Mouse (Mus musculus): ENCODE measurements around the gene Prps1l1.
A peak's percentile ranks its signal among the peaks of the same experiment; 100 is the strongest.

Prps1l1 gene

GRCm38 (mm10) chr12:34984461-34984860 is at the start of gene Prps1l1:
Gene Prps1l1 (plus strand): TSS chr12:34984761.
- no peak for DNase-seq

GRCm38 (mm10) chr12:34937918-34938317 is 46.6 kb upstream of the Prps1l1 start:
- peak in 1 of 2 experiments; percentile 24 for DNase-seq

DNA sequence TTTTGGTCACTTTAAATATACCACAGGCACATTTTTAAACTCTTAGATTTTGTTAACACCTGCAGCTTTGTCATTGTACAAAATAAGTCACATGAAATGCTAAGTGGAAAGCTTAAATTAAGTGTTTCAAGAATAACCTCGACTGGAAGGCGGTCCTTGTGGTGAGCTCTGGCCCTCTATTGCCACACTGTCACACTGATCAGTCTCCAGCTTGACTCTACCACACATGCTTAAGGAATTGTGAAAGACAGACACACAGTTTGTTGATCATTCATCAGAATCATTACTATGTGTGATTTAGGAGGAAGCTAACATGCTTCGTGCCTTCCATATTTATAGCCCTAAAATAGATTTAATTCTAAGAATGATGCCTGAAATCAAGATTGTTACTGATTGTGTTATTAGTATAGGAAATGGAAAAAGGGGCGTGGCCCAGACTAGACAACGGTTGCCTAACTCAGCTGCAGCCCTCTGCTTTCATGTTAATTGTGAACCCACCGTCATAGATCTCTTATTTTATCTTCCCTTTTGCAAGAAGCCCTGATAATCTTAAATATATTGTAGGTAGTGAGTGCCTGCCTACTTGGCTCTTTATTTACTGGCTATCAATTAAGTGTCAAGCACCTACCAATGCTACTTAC is 35.4 kb upstream of the Prps1l1 start:
- DNase-seq: peak in 1 of 2 experiments; percentile 29

DNA sequence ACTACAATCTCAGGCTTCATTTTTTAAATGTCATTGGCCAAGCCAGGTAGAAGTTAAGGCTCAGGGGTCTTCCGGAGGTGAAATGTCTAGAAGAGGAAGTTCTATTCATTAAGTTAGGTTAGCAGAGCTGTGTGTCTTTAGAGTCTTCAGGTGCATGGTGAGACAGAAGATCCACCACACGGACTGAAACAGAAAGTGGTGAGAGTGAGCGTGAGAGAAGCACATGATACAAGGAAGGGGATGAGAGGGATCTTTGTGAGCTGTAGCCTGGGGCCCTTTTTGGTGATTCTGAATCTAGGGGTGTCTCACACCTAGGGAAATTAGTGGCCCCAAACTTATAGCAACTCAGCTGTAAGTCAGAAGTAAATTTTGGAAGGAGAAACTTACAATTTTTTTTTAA is 8.6 kb upstream of the Prps1l1 start:
- no peak for DNase-seq

DNA sequence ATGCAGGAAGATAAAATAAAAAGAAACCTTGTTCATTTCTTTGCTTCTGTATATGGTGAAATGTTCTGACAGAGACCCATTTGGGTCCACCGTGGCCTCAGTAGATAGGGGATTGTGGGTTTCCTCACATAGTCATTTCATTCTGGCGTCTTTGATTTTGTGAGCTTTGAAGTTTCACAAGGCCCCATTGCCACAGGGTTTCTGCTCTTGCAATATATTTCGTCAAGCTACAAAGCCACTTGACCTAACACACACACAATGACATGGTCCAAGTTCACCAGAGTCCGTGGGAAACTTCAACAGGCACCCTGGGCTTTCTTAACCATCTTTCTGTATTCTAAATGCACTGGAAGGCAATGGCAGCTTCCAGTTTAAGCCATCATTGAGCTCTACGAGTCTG is 1.3 kb downstream of the Prps1l1 start:
- no peak for DNase-seq

- DNase-seq: no peak
Measured at GRCm38 (mm10) chr12:34989537-34990200, 5.1 kb downstream of the Prps1l1 start.

DNA sequence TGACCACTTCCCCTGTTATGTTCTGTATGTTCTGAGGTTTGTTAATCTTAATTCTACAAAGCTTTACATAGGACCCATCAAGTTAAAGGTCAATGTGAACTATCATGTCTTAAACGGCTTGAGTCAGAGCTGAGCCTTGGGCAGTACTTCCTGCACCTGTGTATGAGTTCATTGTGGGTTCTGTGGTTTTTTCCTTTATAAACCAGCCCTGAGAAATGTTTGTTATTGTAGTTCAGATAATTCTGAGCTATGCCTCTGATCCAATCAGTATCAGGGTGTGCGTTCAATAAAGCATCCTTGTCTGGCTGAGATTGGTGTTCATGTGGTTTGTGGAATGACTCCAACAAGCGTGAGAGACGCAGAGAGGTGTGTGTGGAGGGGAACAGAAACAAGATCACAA is 5.8 kb downstream of the Prps1l1 start:
- DNase-seq: no peak

- no peak for DNase-seq
Measured at GRCm38 (mm10) chr12:34991900-34992299, 7.3 kb downstream of the Prps1l1 start.

DNA sequence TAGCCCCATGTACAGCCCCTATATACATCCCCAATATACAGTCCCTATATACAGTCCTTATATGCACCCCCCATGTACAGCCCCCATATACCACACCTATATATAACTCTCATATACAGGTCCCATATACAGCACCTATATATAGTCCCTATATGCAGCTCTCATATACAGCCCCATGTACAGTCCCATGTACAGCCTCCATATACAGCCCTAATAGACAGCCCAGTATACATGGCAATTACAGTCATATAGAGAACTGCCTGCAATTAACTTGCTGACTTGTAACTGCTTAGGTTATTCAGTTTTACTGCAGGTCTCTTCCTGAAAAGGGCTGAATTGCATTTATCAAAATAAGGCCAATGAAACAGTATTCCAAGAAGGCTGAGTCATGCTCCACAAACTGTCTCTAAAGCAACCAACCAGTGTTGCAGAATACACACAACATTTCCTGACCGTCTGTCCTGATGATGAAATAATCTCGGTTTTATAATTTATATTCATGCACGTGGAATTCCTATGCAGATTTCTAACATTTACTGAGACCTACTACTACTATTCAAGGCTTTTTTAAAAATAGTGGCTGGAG is 13.1 kb downstream of the Prps1l1 start:
- DNase-seq: no peak

DNA sequence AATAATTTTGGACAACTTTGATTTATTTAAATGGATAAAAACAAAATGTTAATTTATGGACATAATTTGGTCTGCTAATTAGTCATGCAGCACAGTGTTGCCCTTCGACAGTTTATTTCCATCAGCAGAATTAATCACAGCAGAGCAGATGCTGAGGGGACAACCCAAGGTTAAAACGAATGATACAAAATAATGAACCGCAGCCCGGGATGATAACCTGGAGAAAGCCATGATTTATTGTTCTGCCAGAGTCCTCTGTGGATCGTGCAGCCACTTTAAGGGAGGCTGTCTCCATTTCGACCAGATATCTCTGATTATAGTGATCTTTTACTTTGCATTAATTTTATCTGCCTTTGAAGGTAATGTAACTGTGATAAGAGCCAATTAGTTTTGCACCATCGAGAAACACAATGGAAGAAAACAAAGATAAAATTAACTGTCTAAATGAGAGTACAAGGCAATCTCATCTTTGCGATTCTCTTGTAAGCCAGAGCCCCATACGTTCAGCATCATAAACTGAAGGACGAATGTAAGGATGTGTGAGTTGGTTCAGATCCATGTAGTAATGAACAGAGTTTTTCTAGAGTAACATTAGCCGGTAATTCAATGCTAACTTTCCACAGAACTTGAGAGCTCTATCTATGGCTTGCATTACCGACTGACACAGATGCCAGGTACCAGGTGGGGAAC is 14.4 kb downstream of the Prps1l1 start:
- DNase-seq: no peak

DNA sequence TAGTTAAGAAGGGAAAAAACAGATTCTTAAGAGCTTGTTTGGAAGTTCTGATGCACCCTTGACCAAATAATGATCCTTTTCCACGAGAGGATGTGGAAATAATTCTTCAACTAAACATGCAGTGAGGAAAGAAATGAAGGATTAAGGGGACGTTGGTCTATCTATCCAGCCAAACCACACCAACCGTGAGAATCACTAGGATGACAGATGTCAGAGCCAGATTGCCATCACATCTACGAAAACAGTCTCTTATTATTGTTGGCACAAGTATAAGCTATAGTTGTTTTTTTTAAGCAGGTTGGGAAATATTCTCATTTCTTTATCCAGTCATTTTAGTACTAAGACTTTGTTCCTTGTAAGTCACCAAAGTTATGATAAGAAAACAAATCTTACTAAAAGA is 15.8 kb downstream of the Prps1l1 start:
- no peak for DNase-seq

DNA sequence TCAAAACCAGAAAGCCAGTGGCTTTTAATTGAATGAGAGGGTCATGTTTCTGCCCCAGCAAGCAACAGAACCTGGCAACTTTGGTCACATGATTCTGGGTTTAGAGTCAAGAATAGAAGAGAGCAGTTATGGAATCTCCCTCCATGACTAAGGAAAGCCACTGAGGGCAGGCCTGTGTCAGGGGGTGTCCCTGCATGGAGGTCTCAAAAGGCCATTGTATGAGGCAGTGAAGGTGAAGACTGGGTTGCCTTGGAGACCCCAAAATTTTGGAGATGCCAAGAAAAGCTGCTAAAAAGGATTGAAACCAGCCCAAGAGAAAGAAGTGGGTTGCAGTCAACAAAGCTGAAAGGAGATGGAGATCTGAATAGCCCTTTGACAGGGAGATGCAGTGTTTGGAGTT is 21.2 kb downstream of the Prps1l1 start:
- no peak for DNase-seq

DNA sequence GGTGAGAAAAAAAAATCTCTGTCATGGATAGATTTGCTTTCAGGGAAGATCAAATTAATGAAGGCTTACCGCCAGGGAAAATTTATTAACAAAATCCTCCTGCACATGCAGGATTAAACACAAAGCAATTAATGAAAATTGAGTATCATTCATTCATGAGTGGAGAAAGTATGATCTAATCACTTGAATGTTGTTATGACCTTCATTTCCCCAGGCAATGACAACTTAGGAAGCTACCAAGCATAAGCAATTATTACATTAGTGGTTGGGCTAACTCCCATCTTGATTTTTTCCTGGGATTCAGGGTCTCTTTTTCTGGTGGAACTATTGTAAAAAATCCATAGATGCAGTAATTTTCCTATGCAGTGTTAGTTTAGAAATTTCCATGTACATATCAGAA is 23.3 kb downstream of the Prps1l1 start:
- no peak for DNase-seq

DNA sequence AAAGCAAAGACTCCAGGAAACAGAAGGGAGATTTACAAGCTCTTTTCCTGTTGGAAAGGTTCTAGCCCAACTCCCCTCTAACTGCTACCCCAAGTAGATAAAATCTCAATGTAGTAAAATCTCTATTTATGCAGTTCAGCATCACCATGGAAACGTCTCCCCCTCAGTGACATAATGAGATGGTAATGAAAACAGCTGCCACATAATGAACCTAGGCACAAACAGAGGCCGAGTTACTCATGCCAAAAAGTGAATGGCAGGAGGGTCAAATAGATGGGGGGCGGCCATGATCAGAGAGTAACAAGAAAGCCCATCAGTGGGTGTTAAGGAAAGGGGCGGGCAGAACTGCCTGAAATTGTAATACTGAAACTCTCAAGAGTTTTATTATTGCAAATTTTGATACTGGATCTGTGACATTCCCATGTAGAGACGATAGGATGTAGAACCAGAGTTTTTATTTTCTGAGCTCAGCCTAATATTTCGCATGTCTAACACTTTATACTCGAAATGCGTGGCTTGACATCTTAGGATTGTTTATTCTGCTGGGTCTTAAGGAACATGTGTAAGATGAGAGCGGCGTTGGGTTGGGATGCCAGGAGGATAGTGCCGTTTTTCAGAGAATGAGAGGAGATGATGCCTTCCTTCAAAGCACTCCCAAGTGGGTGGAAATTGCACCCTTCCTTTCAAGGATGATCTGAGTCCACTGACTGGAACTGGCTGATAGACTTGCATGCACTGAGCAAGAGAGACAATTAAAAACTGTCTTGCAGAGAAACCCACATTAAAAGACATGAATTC is 24.0 kb downstream of the Prps1l1 start:
- no peak for DNase-seq

- no peak for DNase-seq
Measured at GRCm38 (mm10) chr12:35011462-35011861, 26.9 kb downstream of the Prps1l1 start.

DNA sequence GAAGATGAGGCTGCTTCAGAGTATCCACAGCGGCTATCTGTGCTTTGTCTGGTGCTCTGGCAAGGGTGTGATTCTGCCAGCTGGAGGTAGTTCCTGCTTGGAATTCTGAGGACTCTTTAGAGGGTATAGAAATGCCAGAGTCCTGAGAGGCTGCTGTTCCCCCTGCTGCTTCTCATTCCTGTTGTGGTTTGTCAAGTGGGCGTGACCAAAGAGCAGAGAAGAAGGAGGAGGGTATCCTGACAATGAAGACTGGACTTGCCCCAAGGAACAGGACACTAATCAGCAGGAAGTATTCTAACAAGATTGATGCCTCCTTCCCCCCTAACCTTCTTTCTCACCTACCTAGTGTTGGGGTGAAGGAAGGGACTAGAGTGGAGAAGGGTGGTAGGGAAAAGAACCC is 29.4 kb downstream of the Prps1l1 start:
- no peak for DNase-seq

DNA sequence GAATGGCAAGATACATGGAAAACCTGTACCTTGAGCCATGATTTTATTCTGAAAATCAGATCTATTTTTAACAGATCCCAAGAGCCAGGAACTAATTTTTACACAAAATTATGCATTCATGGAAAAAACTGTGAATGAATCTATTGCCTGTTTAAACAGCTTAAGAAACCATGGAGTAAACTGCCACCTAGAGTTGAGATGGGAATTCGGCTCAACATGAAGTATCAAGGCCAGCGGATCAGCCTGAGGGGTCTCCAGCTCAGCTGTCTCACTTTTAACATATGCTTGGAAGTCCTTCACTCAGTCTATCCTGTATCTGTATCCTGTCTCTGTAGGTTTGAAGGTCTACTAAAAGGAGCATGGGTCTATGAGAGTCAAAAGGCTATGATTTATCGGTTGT is 31.5 kb downstream of the Prps1l1 start:
- no peak for DNase-seq

GRCm38 (mm10) chr12:35016481-35017250 is 32.1 kb downstream of the Prps1l1 start:
- no peak for DNase-seq

DNA sequence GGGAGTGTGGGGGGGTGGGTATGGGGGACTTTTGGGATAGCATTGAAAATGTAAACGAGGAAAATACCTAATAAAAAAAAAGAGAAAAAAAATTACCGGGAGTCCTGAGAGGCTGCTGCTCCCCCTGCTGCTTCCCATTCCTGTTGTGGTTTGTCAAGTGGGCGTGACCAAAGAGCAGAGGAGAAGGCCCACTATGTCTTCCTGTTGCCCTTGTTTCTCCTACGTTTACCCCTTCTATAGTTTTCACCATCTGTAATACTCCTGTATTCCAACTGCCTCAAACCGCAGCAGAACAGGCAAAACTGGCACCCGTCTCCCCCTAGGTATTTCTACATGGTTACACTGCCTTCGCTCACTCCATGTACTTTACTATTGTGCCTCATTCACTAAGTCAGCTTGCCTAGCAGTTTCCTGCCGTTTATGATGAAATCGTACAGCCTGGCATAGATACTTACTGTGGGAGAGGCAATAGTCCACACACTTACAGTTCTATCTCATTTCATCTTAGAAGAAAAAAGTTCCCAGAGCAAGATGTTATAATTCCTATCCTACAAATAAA is 34.2 kb downstream of the Prps1l1 start:
- DNase-seq: no peak

GRCm38 (mm10) chr12:35021285-35021684 is 36.7 kb downstream of the Prps1l1 start:
- DNase-seq: peak; percentile 9 to 30

DNA sequence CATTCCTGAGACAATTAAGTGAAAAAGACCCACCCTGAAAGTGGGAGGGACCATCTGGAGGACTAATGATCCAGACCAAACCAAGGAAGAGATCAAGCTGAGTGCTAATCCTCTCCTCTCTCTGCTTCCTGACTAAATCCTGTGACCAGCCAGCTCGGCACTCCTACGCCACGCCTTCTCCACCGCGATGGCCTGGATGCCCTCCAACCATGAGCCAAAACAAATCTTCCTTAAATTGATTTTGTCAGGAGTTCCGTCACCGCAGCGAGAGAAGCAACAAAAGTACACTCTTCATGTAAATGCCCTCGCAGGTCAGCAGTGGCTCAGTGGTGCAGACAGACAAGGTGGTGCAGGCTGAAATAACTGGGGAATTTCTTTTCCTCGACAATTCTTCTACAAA is 37.5 kb downstream of the Prps1l1 start:
- no peak for DNase-seq

DNA sequence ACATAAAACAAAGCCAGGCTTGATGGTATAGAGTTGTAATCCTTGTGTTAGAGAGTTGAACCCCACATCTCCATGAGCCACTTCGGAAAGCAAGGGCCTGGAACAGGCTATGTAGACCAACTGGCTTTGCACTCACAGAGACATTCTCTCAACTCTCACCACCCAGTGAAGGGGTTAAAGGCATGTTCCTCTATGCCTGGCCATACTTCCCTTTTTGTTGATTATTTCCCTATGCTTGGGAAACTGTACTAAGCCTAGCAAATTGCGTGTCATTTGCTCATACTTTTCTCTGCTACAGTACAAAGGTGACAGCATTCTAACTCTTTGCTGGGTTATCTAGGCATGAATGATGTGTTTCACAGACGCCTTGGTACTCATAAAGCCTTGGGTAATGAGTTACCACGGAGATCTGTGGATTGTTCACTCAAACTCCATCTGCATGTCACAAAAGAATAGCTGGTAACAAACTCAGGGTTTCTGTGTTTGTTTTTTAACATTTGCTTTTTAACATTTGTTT is 41.4 kb downstream of the Prps1l1 start:
- DNase-seq: no peak
